Mouse (Mus musculus) forebrain, postnatal 0 days (tissue): Measurements from ENCODE around the gene Hoxb5. TPM values are rescaled to one million over a fixed set of nuclear protein-coding genes. Genes with fewer than 3 reads are reported as not detected.

Experiments used
- ATAC-seq: fragments of 200-750 bp; cut with Nextera tagmentation; 2 replicates; pipeline ENCODE4 v1.8.0; 2017; ENCODE audit warnings: mild to moderate bottlenecking, moderate library complexity
- DNase-seq: peaks from one replicate; pipeline ENCODE4 v3.0.0-alpha.2; 2015
- H3K27ac ChIP-seq: fragments of 300-500 bp; sonication (generic); 2 replicates; pipeline ENCODE4 v1.5.1; 2014; ENCODE audit warnings: low read depth, mild to moderate bottlenecking, antibody characterized with exemption, low read length, moderate library complexity, mixed read lengths
- H3K27me3 ChIP-seq: fragments of 300-500 bp; sonication (generic); 2 replicates; pipeline ENCODE4 v1.6.1; 2014; ENCODE audit warnings: mild to moderate bottlenecking, low read length, mixed read lengths; ENCODE audit not compliant: insufficient read depth
- H3K36me3 ChIP-seq: fragments of 300-500 bp; sonication (generic); 2 replicates; pipeline ENCODE4 v1.6.1; 2014; ENCODE audit warnings: mild to moderate bottlenecking, moderate library complexity; ENCODE audit not compliant: insufficient read depth
- H3K4me1 ChIP-seq: fragments of 300-500 bp; sonication (generic); 2 replicates; pipeline ENCODE4 v1.6.1; 2014; ENCODE audit warnings: antibody characterized with exemption; ENCODE audit not compliant: insufficient read depth
- H3K4me2 ChIP-seq: fragments of 300-500 bp; sonication (generic); 2 replicates; pipeline ENCODE4 v1.6.1; 2014; ENCODE audit warnings: low read depth, mild to moderate bottlenecking, moderate library complexity
- H3K4me3 ChIP-seq: fragments of 300-500 bp; sonication (generic); 2 replicates; pipeline ENCODE4 v1.5.1; 2014; ENCODE audit warnings: low read depth, low read length, mixed read lengths
- H3K9ac ChIP-seq: fragments of 300-500 bp; sonication (generic); 2 replicates; pipeline ENCODE4 v1.6.1; 2014; ENCODE audit warnings: mild to moderate bottlenecking
- H3K9me3 ChIP-seq: fragments of 300-500 bp; sonication (generic); 2 replicates; pipeline ENCODE4 v1.6.1; 2016; ENCODE audit warnings: low read length
- CTCF ChIP-seq: sonication (generic); IDR thresholded peaks from 2 replicates; pipeline ENCODE4 v1.5.1; 2016; ENCODE audit warnings: antibody characterized with exemption, control low read depth, low read depth
- WGBS: fragments of 180-500 bp; shearing (Covaris S2); extraction: QIAGEN DNeasy Blood & Tissue Kit; methylation state at CpG from one replicate; pipeline ENCODE4 v1.1.7; 2014; 5-methylcytosine and 5-hydroxymethylcytosine counted together
- polyA plus RNA-seq: library from polyadenylated mRNA; unstranded; fragments of >200 nt; fragmentation: Nextera tagmentation; extraction: Ambion mirVana; gene quantifications from 2 replicates; pipeline ENCODE4 v1.2.1, GENCODE M21; 2015
- total RNA-seq: library from RNA; depleted of rRNA; stranded (reverse); fragments of >200 nt; gene quantifications from 2 replicates; pipeline ENCODE4 v1.2.3, GENCODE M21; 2014

Hoxb5 gene
- total and polyA plus RNA-seq, 2 experiments from 2014 or later = not detected

GRCm38 (mm10) chr11:96344878-96345159 is 41.7 kb downstream of the Hoxb5 start:
- no peak overlapping the region for H3K4me3 ChIP-seq

GRCm38 (mm10) chr11:96345220-96345892 is 42.2 kb downstream of the Hoxb5 start:
- H3K36me3 ChIP-seq = no peaks in the 10 kb centered on the region
- DNase-seq (no peak), ATAC-seq (no peak)
- H3K4me2 ChIP-seq = no peak overlapping the region
- under 1% methylated on average over 39 of the region's 56 CpGs for WGBS
- no peak for TF ChIP-seq CTCF
- no peak overlapping the region for H3K4me3 ChIP-seq
- no peak overlapping the region for H3K27ac ChIP-seq
- H3K27me3 ChIP-seq = peaks cover 91% of the 10 kb centered on the region
- H3K9me3 ChIP-seq = no peaks in the 10 kb centered on the region
- no peaks in the 10 kb centered on the region for H3K4me1 ChIP-seq
- H3K9ac ChIP-seq = no peak overlapping the region

More at GRCm38 (mm10) chr11:96344878-96345159, 41.7 kb downstream of the Hoxb5 start:
- no peak for ATAC-seq
- no peak overlapping the region for H3K4me2 ChIP-seq
- WGBS = 2% methylated on average over 6 of the region's 6 CpGs
- H3K9ac ChIP-seq = no peak overlapping the region
- H3K36me3 ChIP-seq = no peaks in the 10 kb centered on the region
- no peaks in the 10 kb centered on the region for H3K4me1 ChIP-seq
- peaks cover 91% of the 10 kb centered on the region for H3K27me3 ChIP-seq
- no peak for TF ChIP-seq CTCF
- no peaks in the 10 kb centered on the region for H3K9me3 ChIP-seq
- DNase-seq = no peak
- H3K27ac ChIP-seq = no peak overlapping the region

- TF ChIP-seq CTCF = no peak
- DNase-seq (no peak), ATAC-seq (no peak)
- no peak overlapping the region for H3K4me3 ChIP-seq
- peaks cover 94% of the 10 kb centered on the region for H3K27me3 ChIP-seq
- H3K27ac ChIP-seq = no peak overlapping the region
- H3K36me3 ChIP-seq = no peaks in the 10 kb centered on the region
- no peak overlapping the region for H3K4me2 ChIP-seq
- WGBS = 3% methylated on average over 44 of the region's 45 CpGs
- H3K9ac ChIP-seq = no peak overlapping the region
- H3K9me3 ChIP-seq = no peaks in the 10 kb centered on the region
- no peaks in the 10 kb centered on the region for H3K4me1 ChIP-seq
Measured at GRCm38 (mm10) chr11:96345893-96346806, 43.0 kb downstream of the Hoxb5 start.

GRCm38 (mm10) chr11:96346916-96347520 is 43.9 kb downstream of the Hoxb5 start:
- no peak overlapping the region for H3K27ac ChIP-seq
- WGBS = 9% methylated on average over 5 of the region's 5 CpGs
- ATAC-seq = no peak
- no peaks in the 10 kb centered on the region for H3K4me1 ChIP-seq
- no peak for TF ChIP-seq CTCF
- no peak overlapping the region for H3K4me3 ChIP-seq
- no peak for DNase-seq
- no peak overlapping the region for H3K4me2 ChIP-seq
- no peaks in the 10 kb centered on the region for H3K9me3 ChIP-seq
- no peak overlapping the region for H3K9ac ChIP-seq
- no peaks in the 10 kb centered on the region for H3K36me3 ChIP-seq
- H3K27me3 ChIP-seq = peaks cover 95% of the 10 kb centered on the region

- H3K4me1 ChIP-seq = no peaks in the 10 kb centered on the region
- H3K27me3 ChIP-seq = peaks cover 95% of the 10 kb centered on the region
- no peak for DNase-seq
- no peak overlapping the region for H3K27ac ChIP-seq
- no peaks in the 10 kb centered on the region for H3K9me3 ChIP-seq
- H3K4me2 ChIP-seq = no peak overlapping the region
- H3K4me3 ChIP-seq = no peak overlapping the region
- no peak for TF ChIP-seq CTCF
- ATAC-seq = no peak
- 6% methylated on average over 4 of the region's 4 CpGs for WGBS
- H3K9ac ChIP-seq = no peak overlapping the region
- H3K36me3 ChIP-seq = no peaks in the 10 kb centered on the region
Measured at GRCm38 (mm10) chr11:96347717-96348116, 44.6 kb downstream of the Hoxb5 start.

- no peak for ATAC-seq
- Histone ChIP-seq H3K4me3 (no peak overlapping the region), H3K36me3 (no peaks in the 10 kb centered on the region), H3K27ac (no peak overlapping the region), H3K4me2 (no peak overlapping the region), H3K9ac (no peak overlapping the region), H3K4me1 (no peaks in the 10 kb centered on the region), H3K9me3 (no peaks in the 10 kb centered on the region), H3K27me3 (peaks cover 97% of the 10 kb centered on the region)
- WGBS = 2% methylated on average over 21 of the region's 21 CpGs
- no peak for TF ChIP-seq CTCF
- no peak for DNase-seq
Measured at GRCm38 (mm10) chr11:96348141-96348928, 45.2 kb downstream of the Hoxb5 start.
